Mouse (Mus musculus): ENCODE measurements at regions not wholly inside any gene's neighbourhood (a gene's known extent, or its start where the extent isn't known, plus 50 kb on each side); places are given as distances from the start of the nearest gene placed in this dataset.

GRCm38 (mm10) chr13:48316747-48317146, 55.7 kb downstream of the Id4 start:
- Histone ChIP-seq H3K27me3 (ENCODE audit: insufficient read depth, low read length) (no peaks in the 10 kb centered on the region; the same call in 1 of the 2 replicates), H3K9ac (replicated peaks; ENCODE audit: low read length) (no peak overlapping the region), H3K4me3 (ENCODE audit: low read length) (no peak overlapping the region), H3K9me3 (ENCODE audit: low read length) (no peaks in the 10 kb centered on the region), H3K27ac (ENCODE audit: low read length) (peak overlapping the region; percentile 45; the same call in 1 of the 2 replicates), H3K4me1 (ENCODE audit: insufficient read depth, low read length) (peaks cover 7% of the 10 kb centered on the region; the same call in 1 of the 2 replicates), H3K4me2 (replicated peaks; ENCODE audit: low read depth, low read length) (no peak overlapping the region), H3K36me3 (ENCODE audit: insufficient read depth, low read length) (no peaks in the 10 kb centered on the region)
- no peak for ATAC-seq (ENCODE audit: low FRiP score, low TSS enrichment)
- WGBS = 50% methylated on average over 9 of the region's 9 CpGs

GRCm38 (mm10) chr13:48317457-48317856, 56.4 kb downstream of the Id4 start:
- H3K36me3 ChIP-seq (ENCODE audit: insufficient read depth, low read length) = no peaks in the 10 kb centered on the region
- no peak overlapping the region for H3K9ac ChIP-seq (replicated peaks; ENCODE audit: low read length)
- no peak for ATAC-seq (ENCODE audit: low FRiP score, low TSS enrichment)
- no peaks in the 10 kb centered on the region for H3K9me3 ChIP-seq (ENCODE audit: low read length)
- H3K4me1 ChIP-seq (ENCODE audit: insufficient read depth, low read length) = peaks cover 7% of the 10 kb centered on the region; the same call in 1 of the 2 replicates
- no peak overlapping the region for H3K27ac ChIP-seq (ENCODE audit: low read length)
- no peak overlapping the region for H3K4me2 ChIP-seq (replicated peaks; ENCODE audit: low read depth, low read length)
- no peaks in the 10 kb centered on the region; the same call in 1 of the 2 replicates for H3K27me3 ChIP-seq (ENCODE audit: insufficient read depth, low read length)
- H3K4me3 ChIP-seq (ENCODE audit: low read length) = no peak overlapping the region
- 40% methylated on average over 7 of the region's 7 CpGs for WGBS

- H3K9me3 ChIP-seq (ENCODE audit: low read length) = no peaks in the 10 kb centered on the region
- WGBS = 62% methylated on average over 7 of the region's 7 CpGs
- H3K36me3 ChIP-seq (ENCODE audit: insufficient read depth, low read length) = no peaks in the 10 kb centered on the region
- no peak for ATAC-seq (ENCODE audit: low FRiP score, low TSS enrichment)
- no peak overlapping the region for H3K9ac ChIP-seq (replicated peaks; ENCODE audit: low read length)
- H3K27me3 ChIP-seq (ENCODE audit: insufficient read depth, low read length) = no peaks in the 10 kb centered on the region; the same call in 1 of the 2 replicates
- no peak overlapping the region for H3K27ac ChIP-seq (ENCODE audit: low read length)
- peaks cover 7% of the 10 kb centered on the region; the same call in 1 of the 2 replicates for H3K4me1 ChIP-seq (ENCODE audit: insufficient read depth, low read length)
- no peak overlapping the region for H3K4me3 ChIP-seq (ENCODE audit: low read length)
- no peak overlapping the region for H3K4me2 ChIP-seq (replicated peaks; ENCODE audit: low read depth, low read length)
These were observed 58.0 kb downstream of the Id4 start for GRCm38 (mm10) chr13:48319001-48319400.

- no peaks in the 10 kb centered on the region for H3K9me3 ChIP-seq (ENCODE audit: low read length)
- ATAC-seq (ENCODE audit: low FRiP score, low TSS enrichment) = no peak
- 18% methylated on average over 8 of the region's 8 CpGs for WGBS
These were observed 63.3 kb downstream of the Id4 start for GRCm38 (mm10) chr13:48324290-48324718.

GRCm38 (mm10) chr13:48330619-48331018, 69.6 kb downstream of the Id4 start:
- Histone ChIP-seq H3K27ac (ENCODE audit: low read length) (no peak overlapping the region), H3K9ac (replicated peaks; ENCODE audit: low read length) (no peak overlapping the region), H3K4me1 (ENCODE audit: insufficient read depth, low read length) (0 out of 2 replicates have a peak, but pooled peaks cover 2% of the 10 kb centered on the region), H3K4me2 (replicated peaks; ENCODE audit: low read depth, low read length) (no peak overlapping the region), H3K27me3 (ENCODE audit: insufficient read depth, low read length) (no peaks in the 10 kb centered on the region), H3K36me3 (ENCODE audit: insufficient read depth, low read length) (no peaks in the 10 kb centered on the region), H3K4me3 (ENCODE audit: low read length) (no peak overlapping the region), H3K9me3 (ENCODE audit: low read length) (no peaks in the 10 kb centered on the region)
- WGBS = 61% methylated on average over 11 of the region's 11 CpGs
- no peak for ATAC-seq (ENCODE audit: low FRiP score, low TSS enrichment)

More at GRCm38 (mm10) chr13:48324290-48324718, 63.3 kb downstream of the Id4 start:
- Histone ChIP-seq H3K4me3 (ENCODE audit: low read length) (no peak overlapping the region), H3K36me3 (ENCODE audit: insufficient read depth, low read length) (no peaks in the 10 kb centered on the region), H3K4me1 (ENCODE audit: insufficient read depth, low read length) (peaks cover 4% of the 10 kb centered on the region; the same call in 1 of the 2 replicates), H3K27me3 (ENCODE audit: insufficient read depth, low read length) (no peaks in the 10 kb centered on the region; the same call in 1 of the 2 replicates), H3K9ac (replicated peaks; ENCODE audit: low read length) (no peak overlapping the region), H3K4me2 (replicated peaks; ENCODE audit: low read depth, low read length) (0 out of 2 replicates have a peak overlapping the region, but pooled peaks have one; percentile 11), H3K27ac (ENCODE audit: low read length) (no peak overlapping the region)

GRCm38 (mm10) chr13:48336135-48336534, 75.1 kb downstream of the Id4 start:
- no peaks in the 10 kb centered on the region for H3K27me3 ChIP-seq (ENCODE audit: insufficient read depth, low read length)
- no peak overlapping the region for H3K4me3 ChIP-seq (ENCODE audit: low read length)
- H3K4me1 ChIP-seq (ENCODE audit: insufficient read depth, low read length) = peaks cover 4% of the 10 kb centered on the region; the same call in 1 of the 2 replicates
- no peaks in the 10 kb centered on the region for H3K36me3 ChIP-seq (ENCODE audit: insufficient read depth, low read length)
- H3K4me2 ChIP-seq (replicated peaks; ENCODE audit: low read depth, low read length) = no peak overlapping the region
- WGBS = 42% methylated on average over 13 of the region's 13 CpGs
- no peak overlapping the region for H3K27ac ChIP-seq (ENCODE audit: low read length)
- no peak for ATAC-seq (ENCODE audit: low FRiP score, low TSS enrichment)
- H3K9me3 ChIP-seq (ENCODE audit: low read length) = no peaks in the 10 kb centered on the region
- no peak overlapping the region for H3K9ac ChIP-seq (replicated peaks; ENCODE audit: low read length)

GRCm38 (mm10) chr13:48336602-48337001, 75.6 kb downstream of the Id4 start:
- Histone ChIP-seq H3K4me2 (replicated peaks; ENCODE audit: low read depth, low read length) (no peak overlapping the region), H3K27ac (ENCODE audit: low read length) (no peak overlapping the region), H3K9me3 (ENCODE audit: low read length) (no peaks in the 10 kb centered on the region), H3K36me3 (ENCODE audit: insufficient read depth, low read length) (no peaks in the 10 kb centered on the region), H3K4me1 (ENCODE audit: insufficient read depth, low read length) (peaks cover 4% of the 10 kb centered on the region; the same call in 1 of the 2 replicates), H3K4me3 (ENCODE audit: low read length) (no peak overlapping the region), H3K27me3 (ENCODE audit: insufficient read depth, low read length) (no peaks in the 10 kb centered on the region), H3K9ac (replicated peaks; ENCODE audit: low read length) (no peak overlapping the region)
- 75% methylated on average over 11 of the region's 11 CpGs for WGBS
- no peak for ATAC-seq (ENCODE audit: low FRiP score, low TSS enrichment)

GRCm38 (mm10) chr13:48338561-48338960, 77.5 kb downstream of the Id4 start:
- Histone ChIP-seq H3K27me3 (ENCODE audit: insufficient read depth, low read length) (no peaks in the 10 kb centered on the region), H3K27ac (ENCODE audit: low read length) (no peak overlapping the region), H3K4me2 (replicated peaks; ENCODE audit: low read depth, low read length) (no peak overlapping the region), H3K9ac (replicated peaks; ENCODE audit: low read length) (no peak overlapping the region), H3K4me3 (ENCODE audit: low read length) (no peak overlapping the region), H3K4me1 (ENCODE audit: insufficient read depth, low read length) (peaks cover 4% of the 10 kb centered on the region; the same call in 1 of the 2 replicates), H3K36me3 (ENCODE audit: insufficient read depth, low read length) (no peaks in the 10 kb centered on the region), H3K9me3 (ENCODE audit: low read length) (no peaks in the 10 kb centered on the region)
- ATAC-seq (ENCODE audit: low FRiP score, low TSS enrichment) = no peak
- WGBS = 39% methylated on average over 6 of the region's 6 CpGs

GRCm38 (mm10) chr13:48350124-48350523, 89.1 kb downstream of the Id4 start:
- H3K4me3 ChIP-seq (ENCODE audit: low read length) = no peak overlapping the region
- no peaks in the 10 kb centered on the region for H3K4me1 ChIP-seq (ENCODE audit: insufficient read depth, low read length)
- no peak overlapping the region for H3K4me2 ChIP-seq (replicated peaks; ENCODE audit: low read depth, low read length)
- H3K9me3 ChIP-seq (ENCODE audit: low read length) = no peaks in the 10 kb centered on the region
- no peak for ATAC-seq (ENCODE audit: low FRiP score, low TSS enrichment)
- no peaks in the 10 kb centered on the region for H3K27me3 ChIP-seq (ENCODE audit: insufficient read depth, low read length)
- H3K9ac ChIP-seq (replicated peaks; ENCODE audit: low read length) = no peak overlapping the region
- WGBS = 80% methylated on average over 9 of the region's 9 CpGs
- no peak overlapping the region for H3K27ac ChIP-seq (ENCODE audit: low read length)
- no peaks in the 10 kb centered on the region for H3K36me3 ChIP-seq (ENCODE audit: insufficient read depth, low read length)

GRCm38 (mm10) chr13:48350955-48351354, 89.9 kb downstream of the Id4 start:
- no peaks in the 10 kb centered on the region for H3K9me3 ChIP-seq (ENCODE audit: low read length)
- 66% methylated on average over 11 of the region's 11 CpGs for WGBS
- H3K36me3 ChIP-seq (ENCODE audit: insufficient read depth, low read length) = no peaks in the 10 kb centered on the region
- H3K4me2 ChIP-seq (replicated peaks; ENCODE audit: low read depth, low read length) = no peak overlapping the region
- no peaks in the 10 kb centered on the region for H3K4me1 ChIP-seq (ENCODE audit: insufficient read depth, low read length)
- no peaks in the 10 kb centered on the region for H3K27me3 ChIP-seq (ENCODE audit: insufficient read depth, low read length)
- H3K27ac ChIP-seq (ENCODE audit: low read length) = no peak overlapping the region
- no peak overlapping the region for H3K4me3 ChIP-seq (ENCODE audit: low read length)
- no peak overlapping the region for H3K9ac ChIP-seq (replicated peaks; ENCODE audit: low read length)
- no peak for ATAC-seq (ENCODE audit: low FRiP score, low TSS enrichment)

Measured in kidney, embryonic 16.5 days (tissue).